ENCODE assay signal across 17 mouse cellular contexts in genomic region chr4:104875832-104876231, GRCm38 (mm10). TPM values are rescaled to one million over a fixed set of nuclear protein-coding genes. Genes with fewer than 3 reads are reported as not detected.
"Had no signal": no experiment of that assay in that cellular context is flagged by ENCODE, and none has a peak within 500 bp of the region (broad histone marks: within the 10 kb centered on the region; RNA-seq: fewer than 3 reads in every experiment).

No protein-coding gene starts in this region.

- H3K27me3 ChIP-seq: neural tube, embryonic 12.5 days had no signal

- H3K36me3 ChIP-seq: limb, embryonic 10.5 days; midbrain, embryonic 10.5 days; neural tube, embryonic 12.5 days had no signal

- H3K27ac ChIP-seq: kidney, postnatal 0 days; left cerebral cortex, adult 2 months; limb, embryonic 10.5 days; midbrain, embryonic 10.5 days; neural tube, embryonic 12.5 days; stomach, postnatal 0 days had no signal

- H3K9me3 ChIP-seq: limb, embryonic 10.5 days; midbrain, embryonic 10.5 days; neural tube, embryonic 12.5 days had no signal

- H3K4me3 ChIP-seq: left cerebral cortex, adult 2 months; limb, embryonic 10.5 days; midbrain, embryonic 10.5 days; myocyte; neural tube, embryonic 12.5 days had no signal

- H3K4me1 ChIP-seq: limb, embryonic 10.5 days; midbrain, embryonic 10.5 days; neural tube, embryonic 12.5 days had no signal

- H3K9ac ChIP-seq: lung, embryonic 14.5 days; neural tube, embryonic 12.5 days had no signal

- H3K4me2 ChIP-seq: lung, embryonic 14.5 days; neural tube, embryonic 12.5 days had no signal

- ATAC-seq: intestine, embryonic 16.5 days had no signal

- DNase-seq: lung, embryonic 14.5 days; lung, postnatal 10 days; lung, postnatal 4 days had no signal

RNA-seq across cellular contexts. Expression of gene C8a, which starts 0.4 kb away (rescaled TPM):
- total RNA-seq: layer of hippocampus, adult 18-20 months; layer of hippocampus, postnatal 25 days; left cerebral cortex, adult 2 months; megakaryocyte, adult 5-6 weeks; neutrophil, adult 5-6 weeks had no signal
- polyA plus RNA-seq: limb, embryonic 10.5 days; lung, embryonic 14.5 days; midbrain, embryonic 10.5 days; myocyte; neural tube, embryonic 12.5 days; stomach, postnatal 0 days had no signal

RNA-seq across cellular contexts. Expression of gene Gm17662, which starts 18.7 kb away (rescaled TPM):
- total RNA-seq: layer of hippocampus, adult 18-20 months; layer of hippocampus, postnatal 25 days; left cerebral cortex, adult 2 months; left cerebral cortex, postnatal 14 days; megakaryocyte, adult 5-6 weeks; neutrophil, adult 5-6 weeks had no signal
- polyA plus RNA-seq: intestine, embryonic 16.5 days; kidney, postnatal 0 days; limb, embryonic 10.5 days; limb, embryonic 14.5 days; lung, embryonic 14.5 days; midbrain, embryonic 10.5 days; myocyte; neural tube, embryonic 12.5 days; stomach, postnatal 0 days had no signal

RNA-seq across cellular contexts. Expression of gene Fyb2, which starts 37.4 kb away (rescaled TPM):
- total RNA-seq: megakaryocyte, adult 5-6 weeks; neutrophil, adult 5-6 weeks had no signal
- polyA plus RNA-seq: limb, embryonic 10.5 days; lung, embryonic 14.5 days had no signal
